Mouse (Mus musculus) erythroid progenitor cell, adult 5-6 weeks (primary cell): ENCODE measurements around the gene Sphkap. TPM values are rescaled to one million over a fixed set of nuclear protein-coding genes. Genes with fewer than 3 reads are reported as not detected.

Experiments used
- ATAC-seq: replicated peaks from 2 replicates; pipeline ENCODE4 v1.8.0; 2016; ENCODE audit warnings: moderate number of reproducible peaks, mild to moderate bottlenecking, moderate TSS enrichment, inconsistent platforms; ENCODE audit not compliant: poor library complexity, low FRiP score, severe bottlenecking
- total RNA-seq, 2 experiments: library from RNA; stranded (forward) in 1 of 2; stranded (reverse) in 1 of 2; fragments of 150-400 nt in 1 of 2; fragments of 186-747, 209-891 nt in 1 of 2; gene quantifications; 2 replicates each; pipeline versions ENCODE4 v1.2.3 to v1.2.4; 2015 to 2017; ENCODE audit warnings: low replicate concordance in 2 of 2

Sphkap gene
- total RNA-seq, 2 experiments from 2014 or later = not detected

GRCm38 (mm10) chr1:83311607-83312295 is 96.2 kb downstream of the Sphkap start:
- ATAC-seq = no peak

- ATAC-seq = no peak
Measured at GRCm38 (mm10) chr1:83297137-83298076, 110.6 kb downstream of the Sphkap start.

- no peak for ATAC-seq
Measured at GRCm38 (mm10) chr1:83285866-83286265, 122.1 kb downstream of the Sphkap start.

- ATAC-seq = no peak
Measured at GRCm38 (mm10) chr1:83277044-83277443, 131.0 kb downstream of the Sphkap start.

- ATAC-seq = no peak
Measured at GRCm38 (mm10) chr1:83276637-83277036, 131.4 kb downstream of the Sphkap start.

GRCm38 (mm10) chr1:83251746-83252145 is 156.3 kb downstream of the Sphkap start:
- ATAC-seq = no peak

- no peak for ATAC-seq
Measured at GRCm38 (mm10) chr1:83248235-83248746, 159.7 kb downstream of the Sphkap start.

- ATAC-seq = no peak
Measured at GRCm38 (mm10) chr1:83227946-83228345, 180.1 kb downstream of the Sphkap start.

DNA sequence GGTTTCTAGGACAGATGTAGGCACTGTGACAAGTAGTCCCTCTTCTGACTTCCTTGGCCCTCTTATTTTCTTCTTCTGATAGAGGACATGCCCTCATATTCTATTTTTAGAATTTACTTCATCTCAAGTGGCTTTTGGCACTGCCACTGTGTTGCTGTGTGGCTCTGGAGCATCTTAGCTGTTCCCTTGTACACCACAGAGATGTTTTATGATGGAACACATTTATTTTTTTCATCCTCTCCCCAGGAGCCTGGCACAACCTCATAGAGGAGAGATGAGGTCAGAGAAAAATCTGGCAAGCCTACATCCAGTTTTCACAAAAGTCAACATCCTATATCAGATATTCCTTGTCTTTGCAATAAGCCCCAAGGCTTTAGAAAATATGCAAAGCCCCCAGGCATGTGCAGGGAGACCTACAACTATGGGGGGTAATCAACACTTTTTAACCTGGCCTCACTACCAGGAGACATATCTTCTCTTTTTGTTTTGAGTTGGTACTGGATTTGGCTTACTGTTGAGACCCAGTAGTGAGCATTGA is 183.5 kb downstream of the Sphkap start:
- ATAC-seq = no peak

GRCm38 (mm10) chr1:83223072-83223471 is 184.9 kb downstream of the Sphkap start:
- no peak for ATAC-seq

GRCm38 (mm10) chr1:83218260-83218659 is 189.7 kb downstream of the Sphkap start:
- no peak for ATAC-seq

- ATAC-seq = no peak
Measured at GRCm38 (mm10) chr1:83209981-83210380, 198.0 kb downstream of the Sphkap start.

Other genes with a start within 250 kb of the Sphkap start
- not detected in 2 replicates for gene Daw1, start 248.4 kb downstream of the Sphkap start, total RNA-seq (2015; ENCODE audit: low replicate concordance)
- gene Daw1, start 248.4 kb downstream of the Sphkap start, total RNA-seq (2017; ENCODE audit: low replicate concordance) = not detected in 2 replicates